Comparison of ENCODE assay signal across 9 mouse cellular contexts in genomic region chr7:96142973-96143596, GRCm38 (mm10). TPM values are rescaled to one million over a fixed set of nuclear protein-coding genes. Genes with fewer than 3 reads are reported as not detected.
A peak's percentile ranks its signal among the peaks of the same experiment; 100 is the strongest.
DNase-seq lines count a peak whose midpoint lies in the region; ATAC-seq and TF ChIP-seq lines count a peak whose summit lies in the region.
"Had no signal": no experiment of that assay in that cellular context is flagged by ENCODE, and none has a peak within 500 bp of the region (broad histone marks: within the 10 kb centered on the region; RNA-seq: fewer than 3 reads in every experiment).

No protein-coding gene starts in this region.

- H3K9ac ChIP-seq in midbrain, postnatal 0 days (replicated peaks; ENCODE audit: low read length, poor library complexity, severe bottlenecking): no peak overlapping the region
- no peak overlapping the region for H3K9ac ChIP-seq in midbrain, embryonic 14.5 days (replicated peaks; ENCODE audit: low read length)
- no peak overlapping the region for H3K9ac ChIP-seq in heart, embryonic 12.5 days
- H3K9ac ChIP-seq: limb, embryonic 12.5 days had no signal

- DNase-seq in midbrain, postnatal 0 days (ENCODE audit: low spot score): peak; percentile 64
- DNase-seq in midbrain, embryonic 14.5 days: no peak
- DNase-seq in cerebellum, adult 2 months: peak; percentile 75 to 84
- DNase-seq in lung, adult 18-20 months: peak; percentile 40 to 42
- no peak for DNase-seq in B cell, adult 2 months
- DNase-seq in embryonic facial prominence, embryonic 10.5 days (ENCODE audit: low spot score): no peak

- no peak overlapping the region for H3K4me3 ChIP-seq in midbrain, postnatal 0 days (ENCODE audit: low read depth, low read length)
- H3K4me3 ChIP-seq in midbrain, embryonic 14.5 days (replicated peaks; ENCODE audit: low read depth, low read length): no peak overlapping the region
- no peak overlapping the region for H3K4me3 ChIP-seq in cerebellum, adult 2 months (replicated peaks; ENCODE audit: insufficient read depth, low read depth, low read length)
- H3K4me3 ChIP-seq in heart, embryonic 12.5 days: no peak overlapping the region
- H3K4me3 ChIP-seq in embryonic facial prominence, embryonic 10.5 days: no peak overlapping the region
- H3K4me3 ChIP-seq: limb, embryonic 12.5 days had no signal

- H3K27me3 ChIP-seq in midbrain, postnatal 0 days (ENCODE audit: insufficient read depth, low read length): no peaks in the 10 kb centered on the region
- H3K27me3 ChIP-seq in midbrain, embryonic 14.5 days (ENCODE audit: control insufficient read depth, insufficient read depth, low read length): no peaks in the 10 kb centered on the region
- no peaks in the 10 kb centered on the region for H3K27me3 ChIP-seq in cerebellum, adult 2 months (ENCODE audit: control insufficient read depth, insufficient read depth, low read length)
- no peaks in the 10 kb centered on the region for H3K27me3 ChIP-seq in heart, embryonic 12.5 days (replicated peaks)
- H3K27me3 ChIP-seq in embryonic facial prominence, embryonic 10.5 days (replicated peaks; ENCODE audit: low read depth, poor library complexity, severe bottlenecking): no peaks in the 10 kb centered on the region
- H3K27me3 ChIP-seq: limb, embryonic 12.5 days had no signal

- no peaks in the 10 kb centered on the region for H3K4me1 ChIP-seq in midbrain, postnatal 0 days (ENCODE audit: insufficient read depth, low read length)
- H3K4me1 ChIP-seq in midbrain, embryonic 14.5 days (ENCODE audit: control insufficient read depth, insufficient read depth, low read length): no peaks in the 10 kb centered on the region
- peaks cover 9% of the 10 kb centered on the region for H3K4me1 ChIP-seq in cerebellum, adult 2 months (ENCODE audit: control insufficient read depth, insufficient read depth, low read length)
- H3K4me1 ChIP-seq in heart, embryonic 12.5 days (replicated peaks): peaks cover 26% of the 10 kb centered on the region
- H3K4me1 ChIP-seq in embryonic facial prominence, embryonic 10.5 days: 0 out of 2 replicates have a peak, but pooled peaks cover under 1% of the 10 kb centered on the region
- H3K4me1 ChIP-seq: limb, embryonic 12.5 days had no signal

- no peaks in the 10 kb centered on the region for H3K36me3 ChIP-seq in midbrain, postnatal 0 days (ENCODE audit: insufficient read depth, low read length)
- no peaks in the 10 kb centered on the region for H3K36me3 ChIP-seq in midbrain, embryonic 14.5 days (ENCODE audit: control insufficient read depth, insufficient read depth, low read length)
- no peaks in the 10 kb centered on the region for H3K36me3 ChIP-seq in heart, embryonic 12.5 days
- H3K36me3 ChIP-seq in embryonic facial prominence, embryonic 10.5 days (replicated peaks): no peaks in the 10 kb centered on the region
- H3K36me3 ChIP-seq: limb, embryonic 12.5 days had no signal

- H3K27ac ChIP-seq in midbrain, postnatal 0 days (ENCODE audit: low read depth, low read length): no peak overlapping the region
- no peak overlapping the region for H3K27ac ChIP-seq in midbrain, embryonic 14.5 days (replicated peaks; ENCODE audit: low read depth, low read length)
- H3K27ac ChIP-seq in cerebellum, adult 2 months (ENCODE audit: insufficient read depth, low read length): no peak overlapping the region
- peak overlapping the region; percentile 80 for H3K27ac ChIP-seq in heart, embryonic 12.5 days (ENCODE audit: poor library complexity, severe bottlenecking)
- no peak overlapping the region for H3K27ac ChIP-seq in embryonic facial prominence, embryonic 10.5 days (replicated peaks)
- H3K27ac ChIP-seq: limb, embryonic 12.5 days had no signal

- no peak for TF ChIP-seq POLR2A in cerebellum, adult 2 months (IDR thresholded peaks at IDR 0.05; ENCODE audit: borderline replicate concordance, insufficient read depth, low read length)

- no peak overlapping the region for H3K4me2 ChIP-seq in midbrain, postnatal 0 days (ENCODE audit: low read depth, low read length, poor library complexity, severe bottlenecking)
- H3K4me2 ChIP-seq in midbrain, embryonic 14.5 days (ENCODE audit: low read length): no peak overlapping the region
- no peak overlapping the region for H3K4me2 ChIP-seq in heart, embryonic 12.5 days
- H3K4me2 ChIP-seq: limb, embryonic 12.5 days had no signal

- no peaks in the 10 kb centered on the region for H3K9me3 ChIP-seq in midbrain, postnatal 0 days (ENCODE audit: low read length)
- no peaks in the 10 kb centered on the region for H3K9me3 ChIP-seq in midbrain, embryonic 14.5 days (ENCODE audit: control insufficient read depth, low read length)
- no peaks in the 10 kb centered on the region for H3K9me3 ChIP-seq in heart, embryonic 12.5 days (replicated peaks)
- no peaks in the 10 kb centered on the region for H3K9me3 ChIP-seq in embryonic facial prominence, embryonic 10.5 days
- H3K9me3 ChIP-seq: limb, embryonic 12.5 days had no signal

- no peak for ATAC-seq in midbrain, postnatal 0 days (ENCODE audit: low FRiP score)
- no peak for ATAC-seq in midbrain, embryonic 14.5 days (ENCODE audit: low FRiP score, low TSS enrichment)
- ATAC-seq in heart, embryonic 12.5 days (ENCODE audit: insufficient number of reproducible peaks, low FRiP score): peak; percentile 64
- ATAC-seq in inflammation-experienced regulatory T-cells, adult 6 months: no peak

- WGBS in midbrain, postnatal 0 days: 83% methylated on average over 3 of the region's 3 CpGs
- 91% methylated on average over 3 of the region's 3 CpGs for WGBS in midbrain, embryonic 14.5 days
- 42% methylated on average over 3 of the region's 3 CpGs for WGBS in cerebellum, adult 2 months
- WGBS in heart, embryonic 12.5 days: 41% methylated on average over 3 of the region's 3 CpGs
- WGBS in embryonic facial prominence, embryonic 10.5 days: 76% methylated on average over 3 of the region's 3 CpGs

- no peak for TF ChIP-seq CTCF in midbrain, postnatal 0 days (IDR thresholded peaks at IDR 0.05)
- no peak for TF ChIP-seq CTCF in cerebellum, adult 2 months (IDR thresholded peaks at IDR 0.05; ENCODE audit: borderline replicate concordance, insufficient read depth, low read depth, low read length)

RNA-seq across cellular contexts. Expression of gene Tenm4, which starts 28.0 kb away (rescaled TPM):
- total RNA-seq in midbrain, postnatal 0 days (2014; rRNA removed): 56.0 and 58.5 TPM in 2 replicates
- 29.5 and 35.9 TPM in 2 replicates for polyA plus RNA-seq in midbrain, postnatal 0 days (2015; fragmentation: Nextera tagmentation; extraction: Ambion mirVana)
- polyA plus RNA-seq in midbrain, embryonic 14.5 days (2014; fragmentation: Nextera tagmentation; extraction: Ambion mirVana): 35.3 and 38.0 TPM in 2 replicates
- 11.5 and 12.2 TPM in 2 replicates for polyA plus RNA-seq in cerebellum, adult 2 months (2012; rRNA removed)
- polyA plus RNA-seq in heart, embryonic 12.5 days (2016; fragmentation: Nextera tagmentation; extraction: Ambion mirVana): 9.9 and 10.2 TPM in 2 replicates
- polyA plus RNA-seq in inflammation-experienced regulatory T-cells, adult 6 months (2017; shearing (Covaris generic)): under 1 TPM in 1 of 3 experiments, not detected in 2; 0.05 TPM
- polyA plus RNA-seq in embryonic facial prominence, embryonic 10.5 days (2016; fragmentation: Nextera tagmentation; extraction: Ambion mirVana): 29.3 and 31.5 TPM in 2 replicates

Comparison
In these comparisons a context has a peak if more than half of its experiments do, and no peak if none do; other contexts are left out.
1. DNase-seq: peak in midbrain, postnatal 0 days (single experiment), cerebellum, adult 2 months (2 of 2) and lung, adult 18-20 months (2 of 2); none in midbrain, embryonic 14.5 days (single experiment), B cell, adult 2 months (0 of 2) and embryonic facial prominence, embryonic 10.5 days (single experiment).
2. RNA of gene Tenm4, which starts 28.0 kb away (polyA plus RNA-seq): 35.3 to 38.0 TPM in midbrain, embryonic 14.5 days, 29.5 to 35.9 TPM in midbrain, postnatal 0 days, 29.3 to 31.5 TPM in embryonic facial prominence, embryonic 10.5 days, 11.5 to 12.2 TPM in cerebellum, adult 2 months and 9.9 to 10.2 TPM in heart, embryonic 12.5 days; 0.05 TPM in inflammation-experienced regulatory T-cells, adult 6 months; every median in the first group is over 10 times any median in the second.